Mouse (Mus musculus) NIH3T3 (cell line): ENCODE data around the gene Cdkn1a.

ENCODE experiments used
- DNase-seq: peaks from one replicate; pipeline ENCODE4 v3.0.0-alpha.2; 2012; ENCODE audit warnings: low read depth

The Cdkn1a gene

GRCm38 (mm10) chr17:29117006-29117648 lies 26.4 kb downstream of the Cdkn1a start:
- DNase-seq, result no peak

- peak; percentile 40 for DNase-seq
Observed at GRCm38 (mm10) chr17:29118057-29118456, 27.3 kb downstream of the Cdkn1a start.

GRCm38 (mm10) chr17:29120666-29121065 lies 29.9 kb downstream of the Cdkn1a start:
- DNase-seq, result no peak

- DNase-seq, result peak; percentile 60
Observed at GRCm38 (mm10) chr17:29122817-29123216, 32.0 kb downstream of the Cdkn1a start.

- DNase-seq, result peak; percentile 81
Observed at GRCm38 (mm10) chr17:29123578-29124174, 32.9 kb downstream of the Cdkn1a start.

GRCm38 (mm10) chr17:29126561-29126960 lies 35.8 kb downstream of the Cdkn1a start:
- DNase-seq, result no peak

- no peak for DNase-seq
Observed at GRCm38 (mm10) chr17:29129341-29129740, 38.6 kb downstream of the Cdkn1a start.

- DNase-seq, result no peak
Observed at GRCm38 (mm10) chr17:29135066-29135465, 44.3 kb downstream of the Cdkn1a start.

GRCm38 (mm10) chr17:29136236-29136635 lies 45.5 kb downstream of the Cdkn1a start:
- DNase-seq, result peak; percentile 72

GRCm38 (mm10) chr17:29137906-29138305 lies 47.1 kb downstream of the Cdkn1a start:
- no peak for DNase-seq

- no peak for DNase-seq
Observed at GRCm38 (mm10) chr17:29141577-29141976, 50.8 kb downstream of the Cdkn1a start.

GRCm38 (mm10) chr17:29143266-29143665 lies 52.5 kb downstream of the Cdkn1a start:
- DNase-seq, result no peak

- no peak for DNase-seq
Observed at GRCm38 (mm10) chr17:29145101-29145500, 54.3 kb downstream of the Cdkn1a start.

GRCm38 (mm10) chr17:29147273-29147672 lies 56.5 kb downstream of the Cdkn1a start:
- no peak for DNase-seq

- no peak for DNase-seq
Observed at GRCm38 (mm10) chr17:29147773-29148172, 57.0 kb downstream of the Cdkn1a start.

- no peak for DNase-seq
Observed at GRCm38 (mm10) chr17:29149766-29150165, 59.0 kb downstream of the Cdkn1a start.
